In the genomic region with DNA sequence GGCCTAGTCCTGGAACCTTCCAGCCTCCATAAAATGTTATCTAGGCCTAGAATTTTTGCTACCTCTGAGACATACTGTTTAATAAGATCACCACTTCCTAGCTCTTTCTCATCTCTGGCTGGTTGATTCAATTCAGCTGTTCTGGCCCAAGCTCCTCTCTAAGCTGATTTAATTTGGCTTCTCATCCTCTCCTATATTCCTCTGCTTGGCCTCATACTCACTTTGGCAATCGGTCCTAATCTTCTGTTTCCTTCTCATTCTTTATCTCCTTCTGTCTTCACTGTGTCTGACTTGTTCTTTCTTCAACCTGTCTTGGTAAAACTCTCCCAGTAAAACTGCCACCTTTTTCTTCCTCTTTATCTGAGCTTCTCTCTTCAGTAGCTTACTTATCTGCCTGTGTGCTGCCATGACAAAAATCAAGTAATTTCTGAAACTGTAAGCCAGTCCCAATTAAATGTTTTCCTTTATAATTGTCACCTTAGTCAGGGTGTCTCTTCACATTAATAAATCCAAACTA, we compare ENCODE assay signal across 29 mouse cellular contexts.
"Had no signal": no experiment of that assay in that cellular context is flagged by ENCODE, and none has a peak within 500 bp of the region (broad histone marks: within the 10 kb centered on the region; RNA-seq: fewer than 3 reads in every experiment).

No protein-coding gene starts in this region.

- H3K9me3 ChIP-seq: heart, embryonic 12.5 days; heart, embryonic 13.5 days; heart, embryonic 15.5 days; hindbrain, embryonic 10.5 days; hindbrain, embryonic 12.5 days; hindbrain, embryonic 13.5 days; hindbrain, embryonic 15.5 days; intestine, embryonic 15.5 days; kidney, embryonic 15.5 days had no signal

- H3K27me3 ChIP-seq: heart, embryonic 12.5 days; heart, embryonic 13.5 days; heart, embryonic 15.5 days; hindbrain, embryonic 12.5 days; hindbrain, embryonic 13.5 days; hindbrain, embryonic 15.5 days; intestine, embryonic 15.5 days; kidney, embryonic 15.5 days had no signal

- DNase-seq: heart, postnatal 10 days; heart, postnatal 14 days; heart, postnatal 36 days; heart, postnatal 4 days; kidney, adult 11 months; kidney, adult 18-20 months; kidney, adult 2 months; kidney, adult 8-10 months; kidney, adult 9 months; kidney, postnatal 10 days; kidney, postnatal 14 days; kidney, postnatal 25 days; kidney, postnatal 36 days; layer of hippocampus, adult 9-11 months; layer of hippocampus, postnatal 36 days had no signal

- H3K36me3 ChIP-seq: heart, embryonic 12.5 days; heart, embryonic 13.5 days; heart, embryonic 15.5 days; hindbrain, embryonic 10.5 days; hindbrain, embryonic 12.5 days; hindbrain, embryonic 13.5 days; hindbrain, embryonic 15.5 days; intestine, embryonic 15.5 days; kidney, embryonic 15.5 days had no signal

- H3K4me1 ChIP-seq: heart, embryonic 12.5 days; heart, embryonic 13.5 days; heart, embryonic 15.5 days; hindbrain, embryonic 10.5 days; hindbrain, embryonic 12.5 days; hindbrain, embryonic 13.5 days; hindbrain, embryonic 15.5 days; intestine, embryonic 15.5 days; kidney, embryonic 15.5 days had no signal

- H3K9ac ChIP-seq: heart, embryonic 12.5 days; heart, embryonic 13.5 days; heart, embryonic 15.5 days; hindbrain, embryonic 12.5 days; hindbrain, embryonic 13.5 days; hindbrain, embryonic 14.5 days; hindbrain, embryonic 15.5 days; intestine, embryonic 15.5 days; kidney, embryonic 15.5 days had no signal

- H3K4me3 ChIP-seq: heart, embryonic 12.5 days; heart, embryonic 13.5 days; heart, embryonic 15.5 days; hindbrain, embryonic 10.5 days; hindbrain, embryonic 12.5 days; hindbrain, embryonic 13.5 days; hindbrain, embryonic 15.5 days; intestine, embryonic 15.5 days; kidney, embryonic 15.5 days; layer of hippocampus, adult 2 months; left cerebral cortex, adult 2 months had no signal

- H3K27ac ChIP-seq: heart, embryonic 13.5 days; heart, embryonic 15.5 days; hindbrain, embryonic 10.5 days; hindbrain, embryonic 12.5 days; hindbrain, embryonic 13.5 days; hindbrain, embryonic 14.5 days; hindbrain, embryonic 15.5 days; hindbrain, postnatal 0 days; intestine, embryonic 15.5 days; kidney, embryonic 15.5 days; kidney, postnatal 0 days; layer of hippocampus, adult 2 months; left cerebral cortex, adult 2 months had no signal
